Mouse (Mus musculus) left cerebral cortex, adult 18-20 months (tissue): ENCODE data around the gene Hp. TPM values are rescaled to one million over a fixed set of nuclear protein-coding genes. Genes with fewer than 3 reads are reported as not detected.

ENCODE experiments used
- DNase-seq, 2 experiments: peaks; one replicate each; pipeline ENCODE4 v3.0.0; 2021 to 2022; ENCODE audit warnings: low spot score in 2 of 2, mixed read lengths in 1 of 2
- total RNA-seq, 2 experiments: library from RNA; stranded (reverse); gene quantifications; 2 replicates each; pipeline ENCODE4 v1.2.3; 2021

Hp gene
- total RNA-seq, 2 experiments from 2014 or later: 0.26 TPM; not detected in 1

DNA sequence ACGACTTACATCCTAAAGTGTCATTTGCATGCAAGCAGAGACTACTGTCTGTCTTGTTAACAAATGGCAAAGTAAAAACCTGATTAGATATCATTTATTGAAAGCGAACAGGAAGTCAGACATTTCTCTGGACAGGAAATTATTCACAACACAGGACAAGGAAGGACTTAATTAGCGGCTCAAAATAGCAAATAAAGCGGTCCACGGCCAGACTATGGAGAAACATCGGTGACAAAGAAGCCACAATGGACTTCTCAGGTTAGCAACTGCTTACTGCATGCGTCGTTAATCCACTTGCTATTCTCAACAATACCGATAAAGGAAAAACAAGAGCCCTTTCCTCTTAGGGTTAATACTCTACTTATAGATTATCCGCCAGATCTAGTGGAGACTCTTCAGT, 14.2 kb downstream of the Hp start:
- DNase-seq: no peak

DNA sequence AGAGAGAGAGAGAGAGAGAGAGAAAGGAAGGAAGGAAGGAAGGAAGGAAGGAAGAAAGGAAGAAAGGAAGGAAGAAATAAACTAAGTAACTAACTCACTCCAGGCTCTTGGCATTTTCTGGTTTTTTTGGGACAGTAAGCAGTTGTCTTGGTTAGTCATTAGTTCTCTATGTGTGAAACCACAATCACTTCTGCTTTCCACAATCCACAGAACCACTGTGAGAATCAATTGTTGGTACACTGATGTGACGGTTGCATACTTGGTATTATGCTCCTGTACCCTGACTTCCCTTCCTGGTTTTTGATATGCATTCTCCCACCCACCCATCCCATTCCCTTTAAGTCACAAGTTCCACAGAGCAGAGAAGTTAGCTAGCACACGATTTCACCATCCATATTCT, 15.1 kb downstream of the Hp start:
- DNase-seq: no peak

DNA sequence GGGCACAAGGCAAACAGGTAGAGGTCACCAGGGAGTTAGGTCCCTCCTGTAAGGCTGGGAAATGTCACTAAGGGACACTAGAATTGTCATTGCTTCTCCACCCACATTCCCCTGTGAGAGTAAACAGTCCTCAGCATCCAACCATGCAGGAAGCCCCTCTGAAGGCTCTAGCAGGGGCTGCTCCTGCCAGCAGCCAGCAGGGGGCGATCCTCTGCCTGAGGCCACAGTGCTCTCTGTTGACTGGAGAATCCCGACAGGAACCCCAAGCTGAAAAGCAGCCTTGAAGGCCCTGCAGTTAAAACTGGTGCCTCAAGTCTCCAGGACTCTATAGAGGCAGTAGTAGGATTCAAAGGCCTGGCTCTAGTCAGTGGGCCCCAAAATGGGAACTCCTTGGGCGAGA, 27.3 kb downstream of the Hp start:
- no peak for DNase-seq

DNA sequence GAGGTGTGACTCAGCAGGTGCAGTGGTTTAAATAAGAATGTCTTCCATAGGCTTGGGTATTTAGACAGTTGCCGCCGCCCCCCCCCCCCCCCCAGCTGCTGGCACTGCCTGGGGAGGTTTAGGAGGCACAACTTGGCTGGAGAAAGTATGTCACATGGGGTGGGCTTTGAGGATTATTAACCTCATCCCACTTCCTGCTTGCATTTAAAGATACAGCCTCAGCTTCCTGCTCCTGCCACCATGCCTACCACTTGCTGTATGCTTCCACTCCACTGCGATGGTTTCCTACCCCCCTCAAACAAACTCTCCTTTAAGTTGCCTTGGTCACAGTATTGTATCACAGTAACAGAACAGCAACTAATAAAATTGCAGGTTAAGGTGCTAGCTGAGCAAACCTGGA, 34.9 kb downstream of the Hp start:
- no peak for DNase-seq

DNA sequence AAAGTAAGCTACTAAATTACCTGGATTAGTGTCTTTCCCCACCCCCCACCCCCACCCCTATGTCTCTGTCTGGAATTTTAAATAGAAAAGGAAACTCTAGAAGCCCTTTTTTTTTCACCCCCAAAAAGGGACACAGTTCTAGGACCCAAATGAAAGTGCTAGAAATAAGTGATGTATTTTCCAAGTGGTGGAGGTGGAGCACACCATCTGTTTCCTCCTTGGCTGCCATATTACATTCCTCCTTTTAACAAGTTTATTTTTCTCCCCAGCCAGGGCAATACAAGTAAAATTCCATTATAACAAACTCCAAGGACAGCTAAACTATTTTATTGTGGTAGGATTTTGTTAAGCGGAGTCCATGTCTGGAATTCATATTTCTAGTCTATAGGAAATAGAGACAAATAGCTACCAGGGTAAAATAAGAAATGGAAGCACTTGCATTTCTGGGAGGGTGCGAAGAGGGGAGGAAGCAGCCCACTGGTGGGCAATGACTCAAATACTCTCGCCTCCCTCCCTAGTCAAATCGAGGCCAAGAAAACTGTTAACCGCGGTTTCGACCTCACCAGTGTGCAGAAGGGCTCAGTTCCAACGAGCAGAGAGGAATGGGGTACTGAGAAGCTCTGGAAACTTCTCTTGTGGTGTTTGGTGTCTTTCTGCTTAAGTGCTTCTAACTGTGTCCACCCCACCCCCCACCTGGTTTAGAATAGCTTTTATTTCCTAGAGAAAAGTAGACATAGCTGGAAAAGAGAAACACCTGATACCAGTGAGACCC, 36.0 kb downstream of the Hp start:
- DNase-seq: peak in 1 of 2 experiments; percentile 39

DNA sequence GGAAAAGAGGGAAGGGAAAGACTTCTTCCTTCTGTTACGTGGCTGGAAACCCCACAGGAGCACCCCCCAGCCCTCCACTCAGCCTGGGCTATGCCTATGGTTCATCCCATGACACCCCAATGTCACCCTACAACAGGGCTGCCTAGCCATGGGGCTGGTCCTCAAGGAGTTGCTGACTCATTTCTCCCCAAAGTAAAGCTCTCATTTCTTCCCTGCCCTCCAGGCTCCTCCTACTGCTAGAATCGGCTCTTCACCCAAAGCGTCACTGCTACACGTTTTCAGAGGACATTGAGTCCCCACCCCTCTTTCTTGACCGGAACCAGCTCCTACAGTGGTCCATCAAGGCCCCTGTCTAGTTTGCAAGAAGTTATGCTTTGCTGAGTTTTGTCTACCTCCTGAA, 36.8 kb downstream of the Hp start:
- DNase-seq: no peak

DNA sequence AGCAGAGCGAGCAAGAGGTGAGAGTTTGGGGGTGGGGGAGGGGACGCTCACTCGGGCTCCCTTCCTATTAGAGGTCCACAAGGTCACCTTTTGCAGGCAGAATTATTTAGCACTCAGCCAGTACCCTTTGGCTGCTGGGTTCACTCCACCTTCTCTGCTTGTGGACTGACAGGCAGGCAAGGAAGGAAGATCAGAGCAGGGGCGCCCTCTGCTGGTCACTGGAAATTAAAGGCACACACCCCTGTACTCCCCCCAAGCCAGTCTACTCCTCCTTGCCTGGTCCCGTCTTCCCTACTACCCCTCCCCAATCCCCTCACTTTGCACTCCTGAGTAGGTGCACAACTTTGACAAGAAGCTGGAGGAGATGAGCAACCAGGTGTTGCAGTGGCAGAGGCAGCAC, 42.3 kb downstream of the Hp start:
- DNase-seq: peak; percentile 86 to 91

DNA sequence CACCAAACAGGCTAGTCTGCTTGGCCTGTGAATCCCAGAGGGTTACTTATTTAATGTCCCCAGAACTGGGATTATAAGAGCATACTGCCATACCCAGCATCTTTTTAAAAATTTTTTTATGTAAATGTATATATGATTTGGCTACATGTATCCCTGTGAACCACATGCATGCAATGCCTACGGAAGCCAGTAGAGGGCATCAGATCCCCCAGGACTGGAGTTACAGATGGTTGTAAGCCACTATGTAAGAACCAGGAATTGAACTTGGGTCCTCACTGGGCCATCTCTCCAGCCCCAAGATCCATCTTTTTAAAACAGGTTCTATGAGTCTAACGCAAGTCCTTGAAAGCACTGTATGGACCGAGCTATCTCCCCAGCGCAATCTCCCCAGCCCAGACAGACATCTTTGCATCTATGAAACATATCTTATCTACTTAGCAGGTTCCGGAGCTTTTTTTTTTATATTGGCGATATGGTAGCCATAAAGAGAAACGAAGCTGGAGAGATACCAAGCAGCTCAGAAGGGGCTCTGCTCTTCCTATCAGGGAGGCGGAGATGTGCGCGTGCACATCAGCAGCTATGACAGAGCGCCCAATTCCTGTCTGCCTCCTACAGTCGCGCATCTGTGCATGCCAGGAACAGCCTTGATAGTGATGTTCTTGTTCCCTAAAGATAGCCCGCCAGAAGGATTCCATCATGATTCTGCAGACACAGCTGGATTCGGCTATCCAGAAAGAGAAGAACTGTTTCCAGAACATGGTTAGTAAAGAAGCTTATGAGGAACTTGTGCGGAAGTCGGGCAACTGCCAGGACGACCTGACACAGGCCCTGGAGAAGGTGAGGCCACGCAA, 43.6 kb downstream of the Hp start:
- DNase-seq: peak in 1 of 2 experiments; percentile 43

Other genes with a start within 250 kb of the Hp start
- gene Pmfbp1, start 85.1 kb downstream of the Hp start, total RNA-seq: under 1 TPM; 0.28 TPM
- 10 to 100 TPM; 28.5 to 28.9 TPM for gene Dhx38, start 13.3 kb downstream of the Hp start, total RNA-seq
- gene Txnl4b, start 13.3 kb downstream of the Hp start, total RNA-seq: 10 to 100 TPM; 15.6 to 17.5 TPM
- gene Dhodh, start 29.5 kb upstream of the Hp start, total RNA-seq: 10 to 100 TPM; 16.3 to 20.3 TPM
- gene Pkd1l3, start 35.3 kb upstream of the Hp start, total RNA-seq: under 1 TPM; 0.73 to 0.91 TPM
- 10 to 100 TPM; 69.4 to 77.7 TPM for gene Ist1, start 114.1 kb upstream of the Hp start, total RNA-seq
- 10 to 100 TPM; 38.2 to 41.0 TPM for gene Zfp821, start 126.4 kb upstream of the Hp start, total RNA-seq
- gene Atxn1l, start 158.6 kb upstream of the Hp start, total RNA-seq: 10 to 100 TPM; 42.8 to 45.0 TPM
- 10 to 100 TPM; 82.6 to 88.8 TPM for gene Ap1g1, start 199.4 kb upstream of the Hp start, total RNA-seq